Mouse (Mus musculus) C2C12 (cell line): ENCODE data around the gene Memo1. TPM values are rescaled to one million over a fixed set of nuclear protein-coding genes. Genes with fewer than 3 reads are reported as not detected.

Experiments
- H3K27me3 ChIP-seq: one replicate; pipeline ENCODE4 v1.6.1; 2011; ENCODE audit not compliant: control insufficient read depth, insufficient read depth, insufficient read length
- H3K36me3 ChIP-seq: one replicate; pipeline ENCODE4 v1.6.1; 2011; ENCODE audit not compliant: control insufficient read depth, insufficient read depth
- H3K4me3 ChIP-seq: one replicate; pipeline ENCODE4 v1.5.1; 2011; ENCODE audit warnings: mild to moderate bottlenecking, control low read depth; ENCODE audit not compliant: poor library complexity, insufficient read depth, severe bottlenecking
- H3K79me2 ChIP-seq: one replicate; pipeline ENCODE4 v1.6.1; 2011; ENCODE audit not compliant: control insufficient read depth, insufficient read depth
- H3K79me3 ChIP-seq: one replicate; pipeline ENCODE4 v1.6.1; 2011; ENCODE audit warnings: low read depth, control low read depth
- H3ac ChIP-seq: one replicate; pipeline ENCODE3; 2011; ENCODE audit warnings: low read depth; ENCODE audit not compliant: control insufficient read depth, insufficient read length
- CEBPB ChIP-seq: IDR thresholded peaks from one replicate; pipeline ENCODE4 v1.6.1; 2011; ENCODE audit warnings: low read depth, mild to moderate bottlenecking, control low read depth, moderate library complexity
- CTCF ChIP-seq: IDR thresholded peaks from one replicate; pipeline ENCODE4 v1.5.1; 2011; ENCODE audit not compliant: control insufficient read depth, insufficient read depth, insufficient read length
- FOSL1 ChIP-seq: IDR thresholded peaks from one replicate; pipeline ENCODE4 v1.8.0; 2011; ENCODE audit warnings: mild to moderate bottlenecking, low read length; ENCODE audit not compliant: poor library complexity, insufficient read depth, severe bottlenecking
- MAX ChIP-seq: IDR thresholded peaks from one replicate; pipeline ENCODE4 v1.6.1; 2011; ENCODE audit warnings: mild to moderate bottlenecking, control low read depth
- MYOD1 ChIP-seq: IDR thresholded peaks from one replicate; pipeline ENCODE4 v1.6.1; 2011; ENCODE audit warnings: low read depth; ENCODE audit not compliant: control insufficient read depth, insufficient read length
- MYOG ChIP-seq: IDR thresholded peaks from one replicate; pipeline ENCODE4 v1.6.1; 2011; ENCODE audit not compliant: control insufficient read depth, insufficient read length; ENCODE audit errors: extremely low read depth
- USF1 ChIP-seq: IDR thresholded peaks from one replicate; pipeline ENCODE4 v1.6.1; 2011; ENCODE audit warnings: low read depth, mild to moderate bottlenecking, control low read depth, moderate library complexity
- polyA plus RNA-seq: library from polyadenylated mRNA; unstranded; fragments of >200 nt; fragmentation: generic; extraction: Trizol; gene quantifications from one replicate; pipeline ENCODE4 v1.2.1, GENCODE M21; 2012; ENCODE audit warnings: missing spikeins

The Memo1 gene
- polyA plus RNA-seq, 1 experiment = 63.5 TPM

DNA sequence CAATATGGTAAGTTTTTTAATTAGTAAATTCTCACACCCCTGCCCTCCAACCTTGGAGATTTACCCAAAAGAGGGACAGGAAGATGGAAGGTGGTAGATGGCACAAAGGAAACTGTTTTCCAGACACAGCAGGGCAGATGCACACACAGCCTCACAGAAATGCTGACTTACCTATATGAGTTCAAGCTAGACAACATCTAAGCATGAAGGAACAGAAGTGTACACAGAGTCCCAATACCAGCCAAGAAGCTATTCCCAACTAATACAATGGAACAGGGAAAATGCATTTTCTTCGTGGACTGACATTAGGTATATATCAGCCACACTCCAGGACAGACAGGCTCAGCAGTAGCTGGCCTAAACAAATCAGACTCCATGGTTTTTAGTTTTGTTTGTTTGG is 122.5 kb downstream of the Memo1 start:
- TF ChIP-seq CEBPB (no peak), MYOG (no peak), MYOD1 (no peak), MAX (no peak), FOSL1 (no peak), USF1 (no peak), CTCF (no peak)
- H3K4me3 ChIP-seq = no peak overlapping the region

DNA sequence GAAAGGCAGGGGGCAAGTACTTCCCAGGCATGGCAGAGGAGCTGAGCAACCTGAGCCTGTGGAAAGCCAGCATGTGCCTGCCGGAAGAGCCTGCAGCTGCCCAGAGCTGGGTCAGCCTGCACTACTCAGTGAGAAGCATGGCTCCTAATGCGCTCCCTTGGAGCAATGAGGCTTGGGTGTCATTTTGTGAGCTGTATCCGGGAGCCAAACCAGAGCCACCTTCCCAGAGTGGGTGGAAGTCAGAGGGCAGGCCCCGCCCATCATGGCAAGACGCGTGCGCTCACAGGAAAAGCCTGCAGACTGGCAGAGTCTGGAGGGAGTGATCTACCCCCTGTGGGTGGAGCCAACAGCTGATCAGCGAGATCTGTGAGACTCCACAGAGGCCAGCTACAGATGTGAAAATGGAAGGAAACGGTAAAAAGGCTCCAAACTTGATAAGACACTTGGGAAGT is 135.9 kb downstream of the Memo1 start:
- H3K27me3 ChIP-seq = no peaks in the 10 kb centered on the region
- peak overlapping the region; percentile 15 for H3ac ChIP-seq
- H3K79me3 ChIP-seq = no peaks in the 10 kb centered on the region
- TF ChIP-seq MYOG (no peak), FOSL1 (no peak), MAX (no peak), CTCF (no peak), CEBPB (no peak), USF1 (no peak), MYOD1 (no peak)
- H3K4me3 ChIP-seq = no peak overlapping the region
- no peaks in the 10 kb centered on the region for H3K36me3 ChIP-seq
- H3K79me2 ChIP-seq = no peaks in the 10 kb centered on the region

More for the DNA sequence above, 122.5 kb downstream of the Memo1 start:
- Histone ChIP-seq H3K27me3 (no peaks in the 10 kb centered on the region), H3K79me2 (no peaks in the 10 kb centered on the region), H3K36me3 (no peaks in the 10 kb centered on the region), H3K79me3 (no peaks in the 10 kb centered on the region), H3ac (no peak overlapping the region)

DNA sequence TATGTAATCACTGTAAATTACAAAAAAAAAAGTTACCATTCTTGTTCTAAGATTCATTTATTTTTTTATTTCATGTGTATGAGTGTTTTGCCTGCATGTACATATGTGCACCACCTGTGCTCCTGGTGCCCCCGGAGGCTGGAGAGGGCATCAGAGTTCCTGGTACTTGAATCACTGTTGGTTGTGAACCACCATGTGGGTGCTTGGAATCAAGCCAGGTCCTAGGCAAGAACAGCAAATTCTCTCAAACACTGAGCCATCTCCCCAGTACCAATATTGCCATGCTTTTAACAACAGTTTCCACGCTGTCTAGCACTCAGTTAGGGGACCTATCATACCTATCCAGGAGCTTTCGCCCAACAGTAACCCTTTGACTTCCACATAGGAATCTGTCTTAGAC is 137.2 kb downstream of the Memo1 start:
- Histone ChIP-seq H3ac (no peak overlapping the region), H3K27me3 (no peaks in the 10 kb centered on the region), H3K4me3 (no peak overlapping the region), H3K79me3 (no peaks in the 10 kb centered on the region), H3K36me3 (no peaks in the 10 kb centered on the region), H3K79me2 (no peaks in the 10 kb centered on the region)
- TF ChIP-seq MAX (no peak), MYOD1 (no peak), CTCF (no peak), FOSL1 (no peak), MYOG (no peak), CEBPB (no peak), USF1 (no peak)

Other genes starting within 250 kb of the Memo1 start
- not detected for gene Srd5a2, start 247.6 kb downstream of the Memo1 start, polyA plus RNA-seq
- gene Dpy30, start 28.4 kb upstream of the Memo1 start, polyA plus RNA-seq = 117 TPM
- 9.5 TPM for gene Spast, start 43.5 kb upstream of the Memo1 start, polyA plus RNA-seq
- gene Slc30a6, start 100.1 kb upstream of the Memo1 start, polyA plus RNA-seq = 18.3 TPM
- 0.01 TPM for gene Nlrc4, start 163.6 kb upstream of the Memo1 start, polyA plus RNA-seq
- gene Yipf4, start 194.0 kb upstream of the Memo1 start, polyA plus RNA-seq = 21.6 TPM
- gene Birc6, start 232.8 kb upstream of the Memo1 start, polyA plus RNA-seq = 25.5 TPM